Mouse (Mus musculus): ENCODE measurements around the gene Chil6.
A peak's percentile ranks its signal among the peaks of the same experiment; 100 is the strongest.

The Chil6 gene

DNA sequence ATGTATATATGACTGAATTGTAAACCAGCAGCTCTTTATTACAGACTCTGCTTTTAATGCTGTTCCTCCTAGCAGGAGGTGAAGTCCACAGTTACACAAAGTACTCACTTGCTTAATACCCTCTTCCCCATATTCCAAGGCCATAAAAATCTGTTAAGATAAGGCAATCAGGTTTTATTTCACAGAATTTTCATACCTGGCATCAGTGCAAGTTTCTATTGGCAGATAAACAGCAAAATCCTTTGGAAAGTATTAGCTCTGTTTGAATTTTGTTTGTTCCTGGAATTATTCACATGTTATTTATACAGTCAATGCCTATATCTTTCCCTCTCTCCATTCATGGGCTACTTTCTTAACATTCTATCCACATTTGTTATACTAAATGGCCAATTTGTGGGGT is at the start of gene Chil6:
Chil6 (minus strand) TSS at position 101 of the 400 bp plus-strand sequence.
- no peak for DNase-seq (ENCODE audit: low read depth, low spot score)

DNA sequence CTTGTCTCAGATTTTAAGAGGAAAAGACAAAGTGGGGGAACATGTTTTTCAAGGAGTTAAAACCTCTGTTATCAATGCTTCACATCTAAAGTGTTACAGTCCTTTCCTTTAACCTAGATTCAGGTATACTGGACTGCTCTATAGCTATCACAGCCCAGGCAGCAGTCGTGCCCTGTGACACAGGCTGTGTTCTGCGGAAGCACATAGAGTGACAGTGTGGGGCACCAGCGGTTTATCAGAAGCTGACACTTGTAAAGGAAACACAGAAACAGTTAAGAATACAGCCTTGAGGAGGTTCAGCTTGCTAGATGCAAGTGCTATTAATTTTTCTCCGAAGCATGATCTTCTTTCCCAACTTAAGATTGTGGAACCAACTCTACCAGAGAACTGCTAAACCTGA is 46.6 kb upstream of the Chil6 start:
- no peak for DNase-seq (ENCODE audit: low read depth, low spot score)

DNA sequence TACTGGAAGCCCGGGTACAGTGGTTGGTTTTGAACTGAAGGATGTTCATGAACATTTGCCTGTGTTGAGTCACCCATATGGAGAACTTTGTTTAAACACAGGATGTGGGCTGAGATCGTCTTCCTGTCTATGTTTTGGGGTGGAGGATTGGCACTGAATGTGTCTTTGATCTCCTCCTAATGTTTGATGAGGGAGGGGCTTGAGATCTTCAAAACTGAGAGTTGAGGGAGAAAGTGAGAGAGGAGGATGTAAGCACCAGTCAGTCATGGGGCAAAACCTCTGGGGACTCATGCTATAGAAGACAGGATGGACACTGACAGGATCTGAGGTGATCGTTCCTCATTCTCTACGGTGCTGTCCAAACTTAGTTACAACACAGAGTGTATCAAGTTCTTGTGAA is 43.6 kb upstream of the Chil6 start:
- no peak for DNase-seq (ENCODE audit: low read depth, low spot score)

DNA sequence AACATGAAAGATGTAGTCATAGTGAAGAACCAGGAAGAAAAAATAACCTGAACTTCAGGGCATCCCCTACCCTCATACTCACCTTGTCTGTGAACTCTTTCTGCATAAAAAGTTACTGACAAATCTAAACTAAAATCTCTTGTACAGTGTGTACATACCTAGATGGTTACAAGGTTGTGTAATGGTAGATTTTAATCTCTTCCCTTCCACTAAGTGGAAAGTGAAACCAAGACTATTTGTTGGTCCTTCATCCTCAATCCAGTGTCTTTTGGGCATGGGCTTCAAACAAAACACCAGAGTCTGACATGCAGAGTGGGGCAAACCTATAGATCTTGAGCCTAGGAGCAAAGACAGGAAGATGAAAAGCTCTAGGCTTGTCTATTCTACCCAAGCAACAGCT is 43.0 kb upstream of the Chil6 start:
- no peak for DNase-seq (ENCODE audit: low read depth, low spot score)

DNA sequence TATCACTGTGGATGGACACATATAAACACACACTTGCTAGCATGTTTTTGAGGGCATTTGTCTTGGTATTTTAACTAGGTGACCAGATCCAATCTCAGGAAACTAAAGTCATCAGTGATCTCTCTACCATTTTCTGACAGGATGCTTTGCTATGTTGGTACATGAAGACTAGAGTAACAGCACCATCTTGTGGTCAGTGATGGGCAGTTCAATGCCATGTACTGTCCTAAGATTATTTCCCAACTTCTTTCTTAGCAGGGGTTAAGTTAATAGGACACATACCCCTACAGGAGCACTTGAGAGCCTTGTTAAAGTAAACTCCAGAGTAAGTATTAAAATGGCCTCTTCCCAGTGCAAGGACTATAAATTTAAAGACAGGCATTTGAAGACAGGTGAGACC is 42.6 kb upstream of the Chil6 start:
- DNase-seq (ENCODE audit: low read depth, low spot score): peak; percentile 53
